Mouse (Mus musculus): ENCODE data around the gene Ifi27l2a. TPM values are rescaled to one million over a fixed set of nuclear protein-coding genes. Genes with fewer than 3 reads are reported as not detected.

The Ifi27l2a gene
- polyA plus RNA-seq, 1 experiment from 2014 or later, result 7.5 TPM

DNA sequence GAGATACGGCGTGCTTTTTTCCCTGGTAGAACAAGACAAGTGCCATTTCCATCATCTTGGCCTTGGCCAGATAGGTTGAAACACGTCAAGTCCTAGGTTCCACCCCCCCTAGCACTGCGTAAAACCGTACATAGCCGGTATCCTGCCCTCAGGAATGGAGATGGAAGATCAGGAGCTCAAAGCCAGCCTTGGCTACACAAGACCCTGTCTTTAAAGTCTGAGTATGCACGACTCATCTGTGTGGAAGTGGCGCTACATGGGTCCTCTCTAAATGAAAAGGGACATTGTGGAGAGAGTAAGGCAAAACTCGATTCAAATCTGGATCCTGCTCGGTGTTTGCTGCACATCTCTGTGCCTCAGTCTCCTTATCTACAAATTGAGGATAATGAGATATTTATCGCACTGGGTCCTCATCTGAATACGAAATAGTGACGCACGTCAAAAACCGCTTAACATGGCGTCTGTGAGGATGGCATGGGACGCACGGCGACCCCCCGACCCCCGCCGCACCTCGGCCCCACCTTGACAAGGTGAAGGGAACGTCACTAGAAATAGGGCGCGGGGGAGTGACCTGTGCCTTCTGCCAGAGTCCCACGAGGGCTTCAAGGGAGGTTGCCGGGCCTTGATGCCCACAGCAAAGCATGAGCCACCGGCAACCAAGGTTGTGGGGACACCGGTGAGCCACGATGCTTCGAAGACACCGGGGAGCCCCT is 18.3 kb downstream of the Ifi27l2a start:
- WGBS, result 9% methylated on average over 33 of the region's 33 CpGs
- Histone ChIP-seq H3K27ac (replicated peaks) (peak overlapping the region; percentile 84), H3K4me2 (peak overlapping the region; percentile 86), H3K9me3 (replicated peaks) (no peaks in the 10 kb centered on the region), H3K9ac (replicated peaks) (peak overlapping the region; percentile 97), H3K4me1 (peaks cover 42% of the 10 kb centered on the region), H3K27me3 (replicated peaks) (no peaks in the 10 kb centered on the region), H3K4me3 (replicated peaks) (peak overlapping the region; percentile 96), H3K36me3 (peaks cover 8% of the 10 kb centered on the region)
- peak; percentile 53 for ATAC-seq (ENCODE audit: low FRiP score)

DNA sequence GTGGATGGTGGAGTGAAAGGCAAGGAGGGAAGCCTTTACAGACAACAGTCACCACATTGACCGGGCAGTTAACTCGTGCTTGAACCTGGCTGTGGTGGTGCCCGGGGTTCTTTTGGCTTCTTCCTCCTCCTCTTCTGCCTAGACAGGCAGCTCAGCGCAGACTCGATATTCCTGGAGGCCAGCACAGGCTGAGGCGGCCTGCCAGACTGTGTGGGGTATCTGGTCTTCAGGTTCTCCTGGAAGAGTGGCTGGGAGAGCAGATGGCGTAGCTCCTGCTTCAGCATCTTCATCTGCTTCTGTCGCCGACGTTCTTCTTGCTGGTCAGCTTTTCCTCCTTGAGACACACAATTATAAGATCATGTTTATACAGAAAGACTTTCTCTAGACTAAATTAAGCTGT is 35.3 kb downstream of the Ifi27l2a start:
- no peaks in the 10 kb centered on the region for H3K27me3 ChIP-seq (replicated peaks)
- H3K4me3 ChIP-seq (replicated peaks), result no peak overlapping the region
- no peak for ATAC-seq (ENCODE audit: low FRiP score)
- no peak overlapping the region for H3K4me2 ChIP-seq
- H3K36me3 ChIP-seq, result peaks cover 96% of the 10 kb centered on the region
- H3K9me3 ChIP-seq (replicated peaks), result no peaks in the 10 kb centered on the region
- 97% methylated on average over 10 of the region's 10 CpGs for WGBS
- H3K27ac ChIP-seq (replicated peaks), result no peak overlapping the region
- no peak overlapping the region for H3K9ac ChIP-seq (replicated peaks)
- H3K4me1 ChIP-seq, result no peaks in the 10 kb centered on the region

DNA sequence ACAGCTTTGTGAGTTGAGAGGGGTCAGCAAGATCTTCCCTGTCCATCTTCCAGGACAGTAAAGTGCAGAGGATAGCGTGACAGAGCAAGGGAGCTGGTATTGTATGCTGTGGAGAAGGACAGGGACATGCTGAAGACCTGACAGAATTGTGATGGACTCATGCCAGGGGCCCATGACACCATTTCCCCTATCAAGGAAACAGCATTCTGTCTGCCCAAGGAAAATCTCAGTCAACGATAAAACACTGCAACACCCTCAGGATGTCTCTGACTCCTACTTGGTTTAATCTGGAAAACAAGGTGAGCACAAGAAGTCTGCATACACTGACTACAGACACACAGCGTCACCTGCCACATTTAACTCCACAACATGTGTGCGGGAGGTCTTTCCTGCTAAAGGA is 35.8 kb downstream of the Ifi27l2a start, which contains the start of gene 9330161L09Rik:
Gene 9330161L09Rik, minus strand, starts transcription at position 101 of the 400 bp plus-strand sequence.
- Histone ChIP-seq H3K27me3 (replicated peaks) (no peaks in the 10 kb centered on the region), H3K4me2 (no peak within 1 kb of the TSS), H3K27ac (replicated peaks) (no peak within 1 kb of the TSS), H3K4me1 (no peaks in the 10 kb centered on the region), H3K9me3 (replicated peaks) (no peaks in the 10 kb centered on the region), H3K9ac (replicated peaks) (no peak within 1 kb of the TSS), H3K4me3 (replicated peaks) (no peak within 1 kb of the TSS), H3K36me3 (peaks cover 94% of the 10 kb centered on the region)
- 97% methylated on average over 4 of the region's 4 CpGs for WGBS
- ATAC-seq (ENCODE audit: low FRiP score), result no peak

DNA sequence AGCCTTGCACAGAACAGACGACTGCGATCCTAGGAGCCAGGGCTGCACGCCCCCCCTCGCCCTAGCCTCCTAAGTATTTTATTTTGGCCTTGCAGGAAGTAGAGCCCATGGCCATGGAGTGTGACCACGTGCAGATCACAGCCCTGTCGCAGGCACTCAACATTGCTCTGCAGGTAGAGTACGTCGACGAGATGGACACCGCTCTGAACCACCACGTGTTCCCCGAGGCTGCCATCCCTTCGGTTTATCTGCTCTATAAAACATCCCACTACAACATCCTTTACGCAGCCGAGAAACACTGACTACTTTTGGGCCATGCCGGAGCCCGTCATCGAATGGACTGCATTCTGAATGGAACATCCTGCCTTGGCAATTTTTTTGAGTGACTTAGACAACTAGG is 39.3 kb downstream of the Ifi27l2a start:
- peak; percentile 8; the same call in 1 of the 2 replicates for ATAC-seq (ENCODE audit: low FRiP score)
- peaks cover 62% of the 10 kb centered on the region for H3K36me3 ChIP-seq

DNA sequence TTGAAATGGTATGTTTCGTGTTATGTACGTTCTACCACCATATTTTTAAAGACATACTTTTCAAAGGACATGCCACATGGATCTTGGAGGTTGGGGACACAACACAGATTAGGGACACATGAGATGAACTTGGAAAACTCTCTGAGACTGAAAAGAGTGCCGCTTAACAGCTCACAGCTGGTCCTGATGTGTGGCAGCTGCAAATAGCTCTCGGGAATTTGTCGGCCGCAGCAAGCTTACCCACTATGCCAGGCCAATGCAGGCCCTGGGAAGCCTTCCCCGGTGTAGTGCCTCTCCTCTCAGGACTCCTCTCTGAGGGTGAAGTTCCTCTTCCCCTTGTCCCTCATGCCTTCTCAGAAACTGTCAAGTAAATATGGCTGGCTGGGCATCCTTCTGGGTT is 46.7 kb downstream of the Ifi27l2a start:
- Histone ChIP-seq H3K4me2 (no peak overlapping the region), H3K36me3 (peaks cover 4% of the 10 kb centered on the region; the same call in 1 of the 2 replicates), H3K27me3 (replicated peaks) (no peaks in the 10 kb centered on the region), H3K9ac (replicated peaks) (no peak overlapping the region), H3K4me3 (replicated peaks) (no peak overlapping the region), H3K9me3 (replicated peaks) (no peaks in the 10 kb centered on the region), H3K27ac (replicated peaks) (no peak overlapping the region), H3K4me1 (no peaks in the 10 kb centered on the region)
- WGBS, result 84% methylated on average over 7 of the region's 7 CpGs
- no peak for ATAC-seq (ENCODE audit: low FRiP score)

More for the DNA sequence above, 39.3 kb downstream of the Ifi27l2a start:
- WGBS, result 88% methylated on average over 18 of the region's 18 CpGs
- no peak overlapping the region for H3K4me2 ChIP-seq
- H3K4me1 ChIP-seq, result no peaks in the 10 kb centered on the region
- no peak overlapping the region for H3K4me3 ChIP-seq (replicated peaks)
- H3K27ac ChIP-seq (replicated peaks), result no peak overlapping the region
- no peak overlapping the region for H3K9ac ChIP-seq (replicated peaks)
- no peaks in the 10 kb centered on the region for H3K9me3 ChIP-seq (replicated peaks)
- H3K27me3 ChIP-seq (replicated peaks), result no peaks in the 10 kb centered on the region

DNA sequence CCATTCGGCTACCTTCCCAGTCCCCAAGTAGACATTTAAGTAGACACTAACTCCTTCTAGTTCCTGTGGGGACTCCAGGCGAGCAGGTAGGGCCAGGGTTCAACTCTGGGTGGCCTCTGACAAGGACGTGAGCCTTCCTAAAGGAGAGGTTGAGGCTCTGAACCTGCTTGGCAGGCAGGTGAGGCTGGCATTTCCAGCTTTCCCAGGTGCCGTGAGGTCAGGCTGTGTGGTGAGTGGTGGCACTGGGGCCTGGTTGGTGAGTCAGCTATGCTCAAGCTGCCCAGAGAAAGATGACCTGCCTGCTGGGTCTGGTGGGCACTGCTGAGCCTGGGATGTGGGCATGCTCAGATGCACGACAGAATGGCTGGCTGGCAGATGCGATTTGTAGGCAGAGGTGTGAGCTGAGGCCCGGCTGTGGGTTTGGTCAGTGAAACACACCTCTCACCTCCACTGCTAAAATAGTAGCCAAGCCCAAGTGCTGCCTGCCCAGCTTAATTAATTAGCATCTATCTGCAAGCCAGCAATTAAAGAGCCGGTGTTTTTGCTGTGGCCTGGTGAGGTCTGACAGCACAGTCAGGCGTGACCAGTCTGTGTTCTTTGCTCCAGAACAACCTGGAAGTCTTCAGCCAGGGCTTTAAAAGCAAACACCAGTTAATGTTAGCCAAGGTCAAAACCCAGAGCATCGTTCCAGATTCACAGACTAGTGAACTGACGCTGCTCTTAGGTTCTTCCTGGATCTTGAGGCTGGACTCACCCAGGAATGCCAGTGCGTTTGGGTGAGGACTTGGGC is 47.8 kb downstream of the Ifi27l2a start:
- 79% methylated on average over 12 of the region's 12 CpGs for WGBS
- no peak overlapping the region for H3K27ac ChIP-seq (replicated peaks)
- ATAC-seq (ENCODE audit: low FRiP score), result no peak
- H3K4me3 ChIP-seq (replicated peaks), result no peak overlapping the region
- no peaks in the 10 kb centered on the region for H3K27me3 ChIP-seq (replicated peaks)
- H3K4me1 ChIP-seq, result 0 out of 2 replicates have a peak, but pooled peaks cover 2% of the 10 kb centered on the region
- H3K9ac ChIP-seq (replicated peaks), result no peak overlapping the region
- no peaks in the 10 kb centered on the region for H3K9me3 ChIP-seq (replicated peaks)
- H3K4me2 ChIP-seq, result no peak overlapping the region
- H3K36me3 ChIP-seq, result no peaks in the 10 kb centered on the region

DNA sequence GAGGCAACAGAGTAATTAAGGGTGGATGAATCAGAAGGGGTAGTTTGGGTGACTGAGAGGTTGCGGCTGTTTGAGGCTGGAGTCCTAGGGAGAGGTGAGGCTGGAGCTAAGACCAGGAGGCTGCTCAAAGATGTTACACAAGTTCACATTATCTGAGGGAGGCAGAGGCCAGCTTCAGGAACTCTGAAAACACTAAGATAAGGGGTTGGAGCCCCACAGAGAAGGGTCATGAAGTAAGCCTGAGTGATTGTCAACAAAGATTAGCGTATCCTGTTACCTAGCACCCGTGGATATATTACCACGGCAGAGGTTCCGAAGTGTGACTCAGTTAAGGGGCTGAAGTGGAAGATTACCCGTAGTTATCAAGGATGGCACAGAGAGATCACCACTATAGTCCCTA is 50.0 kb downstream of the Ifi27l2a start:
- WGBS, result 60% methylated on average over 6 of the region's 6 CpGs
- ATAC-seq (ENCODE audit: low FRiP score), result no peak

More for the DNA sequence above, 50.0 kb downstream of the Ifi27l2a start:
- Histone ChIP-seq H3K4me1 (peaks cover 21% of the 10 kb centered on the region), H3K36me3 (no peaks in the 10 kb centered on the region), H3K4me2 (no peak overlapping the region), H3K9me3 (replicated peaks) (no peaks in the 10 kb centered on the region), H3K4me3 (replicated peaks) (no peak overlapping the region), H3K27me3 (replicated peaks) (no peaks in the 10 kb centered on the region), H3K27ac (replicated peaks) (no peak overlapping the region), H3K9ac (replicated peaks) (no peak overlapping the region)

Other genes starting within 250 kb of the Ifi27l2a start
- gene Prima1, start 201.5 kb downstream of the Ifi27l2a start, polyA plus RNA-seq (2015; fragmentation: Nextera tagmentation; extraction: Ambion mirVana), result 2.0 and 3.2 TPM in 2 replicates
- 4.9 and 6.9 TPM in 2 replicates for gene Fam181a, start 132.7 kb downstream of the Ifi27l2a start, polyA plus RNA-seq (2015; fragmentation: Nextera tagmentation; extraction: Ambion mirVana)
- 2.1 and 3.3 TPM in 2 replicates for gene Asb2, start 87.7 kb downstream of the Ifi27l2a start, polyA plus RNA-seq (2015; fragmentation: Nextera tagmentation; extraction: Ambion mirVana)
- 20.3 and 23.1 TPM in 2 replicates for gene Otub2, start 55.0 kb downstream of the Ifi27l2a start, polyA plus RNA-seq (2015; fragmentation: Nextera tagmentation; extraction: Ambion mirVana)
- 0.36 and 1.1 TPM in 2 replicates for gene 9330161L09Rik, start 35.9 kb downstream of the Ifi27l2a start, polyA plus RNA-seq (2015; fragmentation: Nextera tagmentation; extraction: Ambion mirVana)
- gene Ddx24, start 17.9 kb downstream of the Ifi27l2a start, polyA plus RNA-seq (2015; fragmentation: Nextera tagmentation; extraction: Ambion mirVana), result 176 and 181 TPM in 2 replicates
- gene Ifi27, start 9.5 kb downstream of the Ifi27l2a start, polyA plus RNA-seq (2015; fragmentation: Nextera tagmentation; extraction: Ambion mirVana), result 14.6 and 30.5 TPM in 2 replicates
- 0.88 TPM in 1 of 2 replicates, not detected in the other for gene Ifi27l2b, start 13.5 kb upstream of the Ifi27l2a start, polyA plus RNA-seq (2015; fragmentation: Nextera tagmentation; extraction: Ambion mirVana)
- gene Ppp4r4, start 88.6 kb upstream of the Ifi27l2a start, polyA plus RNA-seq (2015; fragmentation: Nextera tagmentation; extraction: Ambion mirVana), result 2.8 and 3.2 TPM in 2 replicates
- 0.04 and 0.24 TPM in 2 replicates for gene Serpina10, start 187.8 kb upstream of the Ifi27l2a start, polyA plus RNA-seq (2015; fragmentation: Nextera tagmentation; extraction: Ambion mirVana)
- 0.42 and 3.6 TPM in 2 replicates for gene Serpina6, start 213.5 kb upstream of the Ifi27l2a start, polyA plus RNA-seq (2015; fragmentation: Nextera tagmentation; extraction: Ambion mirVana)
- 0.09 TPM in 1 of 2 replicates, not detected in the other for gene Serpina16, start 232.5 kb upstream of the Ifi27l2a start, polyA plus RNA-seq (2015; fragmentation: Nextera tagmentation; extraction: Ambion mirVana)